Mouse (Mus musculus): ENCODE measurements around the gene Pitpna. TPM values are rescaled to one million over a fixed set of nuclear protein-coding genes. Genes with fewer than 3 reads are reported as not detected.
A peak's percentile ranks its signal among the peaks of the same experiment; 100 is the strongest.

Pitpna gene
- polyA plus RNA-seq, 1 experiment, result 70.4 TPM

- 32% methylated on average over 14 of the region's 14 CpGs for WGBS
- peak; percentile 61 for DNase-seq
- TF ChIP-seq CTCF (IDR thresholded peaks at IDR 0.05; ENCODE audit: insufficient read depth, low read length), result peak; percentile 13; the same call in 1 of the 2 replicates
- TF ChIP-seq POLR2A (IDR thresholded peaks at IDR 0.05; ENCODE audit: borderline replicate concordance, extremely low read depth, low read depth, low read length), result peak; percentile 12; the same call in 1 of the 2 replicates
- H3K4me1 ChIP-seq (ENCODE audit: control insufficient read depth, insufficient read depth, low read length), result peaks cover 50% of the 10 kb centered on the region
- peak overlapping the region; percentile 73 for H3K4me3 ChIP-seq (replicated peaks; ENCODE audit: extremely low read depth, low read depth, low read length)
Measured at GRCm38 (mm10) chr11:75652942-75653684, 65.2 kb downstream of the Pitpna start.

- Histone ChIP-seq H3K4me3 (replicated peaks; ENCODE audit: extremely low read depth, low read depth, low read length) (peak overlapping the region; percentile 73), H3K4me1 (ENCODE audit: control insufficient read depth, insufficient read depth, low read length) (peaks cover 45% of the 10 kb centered on the region)
- peak; percentile 93 for DNase-seq
- WGBS, result 2% methylated on average over 45 of the region's 45 CpGs
- peak; percentile 80; the same call in 1 of the 2 replicates for TF ChIP-seq POLR2A (IDR thresholded peaks at IDR 0.05; ENCODE audit: borderline replicate concordance, extremely low read depth, low read depth, low read length)
- no peak for TF ChIP-seq CTCF (IDR thresholded peaks at IDR 0.05; ENCODE audit: insufficient read depth, low read length)
Measured at GRCm38 (mm10) chr11:75653781-75654470, 66.0 kb downstream of the Pitpna start.

GRCm38 (mm10) chr11:75654471-75655390 lies 66.8 kb downstream of the Pitpna start:
- TF ChIP-seq POLR2A (IDR thresholded peaks at IDR 0.05; ENCODE audit: borderline replicate concordance, extremely low read depth, low read depth, low read length) (no peak), CTCF (IDR thresholded peaks at IDR 0.05; ENCODE audit: insufficient read depth, low read length) (no peak)
- WGBS, result 46% methylated on average over 25 of the region's 25 CpGs
- Histone ChIP-seq H3K4me1 (ENCODE audit: control insufficient read depth, insufficient read depth, low read length) (peaks cover 44% of the 10 kb centered on the region), H3K4me3 (replicated peaks; ENCODE audit: extremely low read depth, low read depth, low read length) (peak overlapping the region; percentile 73)
- peak; percentile 40 for DNase-seq

GRCm38 (mm10) chr11:75655621-75656545 lies 68.0 kb downstream of the Pitpna start:
- Histone ChIP-seq H3K4me1 (ENCODE audit: control insufficient read depth, insufficient read depth, low read length) (peaks cover 34% of the 10 kb centered on the region), H3K4me3 (replicated peaks; ENCODE audit: extremely low read depth, low read depth, low read length) (peak overlapping the region; percentile 93)
- peak; percentile 90 for DNase-seq
- TF ChIP-seq POLR2A (IDR thresholded peaks at IDR 0.05; ENCODE audit: borderline replicate concordance, extremely low read depth, low read depth, low read length) (peak; percentile 46; the same call in 1 of the 2 replicates), CTCF (IDR thresholded peaks at IDR 0.05; ENCODE audit: insufficient read depth, low read length) (no peak)
- under 1% methylated on average over 77 of the region's 78 CpGs for WGBS

- H3K4me1 ChIP-seq (ENCODE audit: control insufficient read depth, insufficient read depth, low read length), result peaks cover 32% of the 10 kb centered on the region
- TF ChIP-seq POLR2A (IDR thresholded peaks at IDR 0.05; ENCODE audit: borderline replicate concordance, extremely low read depth, low read depth, low read length), result peak; percentile 47; the same call in 1 of the 2 replicates
- TF ChIP-seq CTCF (IDR thresholded peaks at IDR 0.05; ENCODE audit: insufficient read depth, low read length), result no peak
- WGBS, result 37% methylated on average over 20 of the region's 20 CpGs
- peak; percentile 51 for DNase-seq
- H3K4me3 ChIP-seq (replicated peaks; ENCODE audit: extremely low read depth, low read depth, low read length), result peak overlapping the region; percentile 93
Measured at GRCm38 (mm10) chr11:75656621-75657590, 69.0 kb downstream of the Pitpna start.

GRCm38 (mm10) chr11:75657841-75658240 lies 69.9 kb downstream of the Pitpna start:
- no peak for TF ChIP-seq CTCF (IDR thresholded peaks at IDR 0.05; ENCODE audit: insufficient read depth, low read length)
- no peak for TF ChIP-seq POLR2A (IDR thresholded peaks at IDR 0.05; ENCODE audit: borderline replicate concordance, extremely low read depth, low read depth, low read length)
- Histone ChIP-seq H3K4me1 (ENCODE audit: control insufficient read depth, insufficient read depth, low read length) (peaks cover 26% of the 10 kb centered on the region), H3K4me3 (replicated peaks; ENCODE audit: extremely low read depth, low read depth, low read length) (no peak overlapping the region)
- DNase-seq, result no peak

- peaks cover 23% of the 10 kb centered on the region for H3K4me1 ChIP-seq (ENCODE audit: control insufficient read depth, insufficient read depth, low read length)
- no peak overlapping the region for H3K4me3 ChIP-seq (replicated peaks; ENCODE audit: extremely low read depth, low read depth, low read length)
- no peak for DNase-seq
- TF ChIP-seq POLR2A (IDR thresholded peaks at IDR 0.05; ENCODE audit: borderline replicate concordance, extremely low read depth, low read depth, low read length), result no peak
- TF ChIP-seq CTCF (IDR thresholded peaks at IDR 0.05; ENCODE audit: insufficient read depth, low read length), result no peak
- WGBS, result 88% methylated on average over 13 of the region's 13 CpGs
Measured at GRCm38 (mm10) chr11:75658311-75658710, 70.4 kb downstream of the Pitpna start.

Data from lung, adult 2 months (tissue).